Mouse (Mus musculus): ENCODE data around the gene Gpr150. TPM values are rescaled to one million over a fixed set of nuclear protein-coding genes. Genes with fewer than 3 reads are reported as not detected.

The Gpr150 gene
- total RNA-seq (2022), result not detected

GRCm38 (mm10) chr13:76056896-76057266 lies at the start of gene Gpr150:
Gene Gpr150 (minus strand): TSS chr13:76056996.
- no peak for DNase-seq (ENCODE audit: low spot score in 2 of 2)

GRCm38 (mm10) chr13:76101989-76102388 lies 45.2 kb upstream of the Gpr150 start:
- no peak for DNase-seq (ENCODE audit: low spot score in 2 of 2)

GRCm38 (mm10) chr13:76098493-76099303 lies 41.9 kb upstream of the Gpr150 start, which contains the start of the genes Arsk and Ttc37:
Gene Arsk (minus strand): TSS chr13:76098660.
Gene Ttc37 (plus strand): TSS chr13:76098734.
- peak; percentile 89 to 96 for DNase-seq (ENCODE audit: low spot score in 2 of 2)

- DNase-seq (ENCODE audit: low spot score in 2 of 2), result no peak
Measured at GRCm38 (mm10) chr13:76098116-76098492, 41.3 kb upstream of the Gpr150 start.

DNA sequence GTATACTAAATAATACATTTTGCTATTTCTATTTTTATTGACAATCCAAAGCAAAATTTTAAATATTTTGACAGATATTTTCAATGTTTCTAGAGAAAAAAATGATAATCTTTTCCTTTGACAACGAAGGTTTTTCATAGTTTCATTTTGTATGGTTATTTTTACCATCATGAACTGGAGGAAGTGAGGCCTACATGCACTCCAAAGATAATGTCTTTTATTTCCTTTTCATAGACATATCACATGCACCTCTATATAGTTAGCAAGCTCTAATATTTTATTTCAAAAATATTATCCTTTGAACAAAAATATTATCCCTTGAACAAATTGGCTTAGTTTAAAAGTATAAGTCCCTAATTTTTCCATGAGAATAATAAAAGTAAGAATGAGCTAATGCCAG lies 17.5 kb upstream of the Gpr150 start:
- no peak for DNase-seq (ENCODE audit: low spot score in 2 of 2)

DNA sequence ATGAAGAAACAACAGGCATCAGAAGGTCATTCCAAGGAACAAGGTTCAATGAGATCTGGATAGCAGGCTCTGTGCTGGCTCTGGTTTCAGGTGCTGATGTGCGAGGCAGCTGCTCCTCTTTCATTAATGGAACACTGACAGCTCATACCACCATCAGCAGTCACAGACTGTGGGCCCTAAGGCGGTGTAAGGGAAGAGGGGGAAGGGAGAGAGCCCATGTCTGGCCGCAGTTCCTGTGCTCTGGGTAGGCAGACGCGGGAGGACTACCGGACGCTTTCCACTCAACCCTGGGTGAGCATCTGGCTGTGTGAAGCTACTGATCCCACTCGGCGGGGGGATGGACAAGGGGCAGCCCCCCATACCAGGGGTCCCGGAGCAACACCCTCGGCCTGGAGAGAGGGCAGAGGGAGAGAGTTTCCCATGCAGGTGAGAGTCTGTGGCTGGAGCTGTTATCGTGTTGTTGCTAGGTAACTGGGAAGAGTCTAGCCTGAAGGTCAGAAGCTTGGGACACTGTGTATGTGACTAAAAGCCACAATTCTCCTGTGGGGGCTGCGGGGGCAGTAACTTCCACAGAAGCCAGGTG lies 7.7 kb upstream of the Gpr150 start:
- DNase-seq (ENCODE audit: low spot score in 2 of 2), result no peak

GRCm38 (mm10) chr13:76063548-76063947 lies 6.8 kb upstream of the Gpr150 start:
- DNase-seq (ENCODE audit: low spot score in 2 of 2), result no peak

DNA sequence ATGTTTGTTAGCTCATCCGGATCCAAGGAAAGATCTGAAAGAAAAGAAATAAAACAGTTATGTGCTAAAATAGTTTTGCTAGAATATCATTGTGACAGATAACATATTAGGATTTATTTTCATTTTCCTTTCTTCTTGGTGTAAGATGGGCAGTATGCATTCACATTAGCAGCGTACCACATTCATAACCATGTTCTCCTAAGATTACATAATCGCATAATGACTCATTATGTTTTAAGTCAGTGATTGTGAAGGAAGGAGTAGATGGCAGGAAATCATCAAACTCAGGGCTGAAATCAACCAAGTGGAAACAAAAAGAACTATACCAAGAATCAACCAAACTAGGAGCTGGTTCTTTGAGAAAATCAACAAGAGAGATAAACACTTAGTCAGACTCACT lies 5.8 kb upstream of the Gpr150 start:
- DNase-seq (ENCODE audit: low spot score in 2 of 2), result no peak

GRCm38 (mm10) chr13:76062126-76062525 lies 5.3 kb upstream of the Gpr150 start:
- DNase-seq (ENCODE audit: low spot score in 2 of 2), result no peak

DNA sequence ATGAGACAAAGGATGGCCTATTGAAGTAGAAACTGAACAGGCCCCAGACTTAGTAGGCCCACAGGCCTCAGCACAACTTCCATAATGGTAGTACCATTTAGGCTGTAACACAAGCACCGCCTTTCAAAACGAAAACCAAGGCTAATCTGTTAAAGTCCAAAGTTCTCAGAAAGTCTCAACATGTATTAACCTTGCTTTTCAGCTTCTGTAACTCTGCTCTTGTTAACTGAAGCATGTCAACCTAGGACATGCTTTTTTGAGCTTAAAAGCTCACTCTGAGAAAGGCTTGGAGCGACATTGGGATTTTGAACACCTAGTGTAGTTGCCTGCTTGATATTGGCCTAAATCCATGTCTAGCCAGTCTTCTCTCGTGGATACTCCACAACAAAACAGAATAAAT lies 2.8 kb upstream of the Gpr150 start:
- DNase-seq (ENCODE audit: low spot score in 2 of 2), result no peak

DNA sequence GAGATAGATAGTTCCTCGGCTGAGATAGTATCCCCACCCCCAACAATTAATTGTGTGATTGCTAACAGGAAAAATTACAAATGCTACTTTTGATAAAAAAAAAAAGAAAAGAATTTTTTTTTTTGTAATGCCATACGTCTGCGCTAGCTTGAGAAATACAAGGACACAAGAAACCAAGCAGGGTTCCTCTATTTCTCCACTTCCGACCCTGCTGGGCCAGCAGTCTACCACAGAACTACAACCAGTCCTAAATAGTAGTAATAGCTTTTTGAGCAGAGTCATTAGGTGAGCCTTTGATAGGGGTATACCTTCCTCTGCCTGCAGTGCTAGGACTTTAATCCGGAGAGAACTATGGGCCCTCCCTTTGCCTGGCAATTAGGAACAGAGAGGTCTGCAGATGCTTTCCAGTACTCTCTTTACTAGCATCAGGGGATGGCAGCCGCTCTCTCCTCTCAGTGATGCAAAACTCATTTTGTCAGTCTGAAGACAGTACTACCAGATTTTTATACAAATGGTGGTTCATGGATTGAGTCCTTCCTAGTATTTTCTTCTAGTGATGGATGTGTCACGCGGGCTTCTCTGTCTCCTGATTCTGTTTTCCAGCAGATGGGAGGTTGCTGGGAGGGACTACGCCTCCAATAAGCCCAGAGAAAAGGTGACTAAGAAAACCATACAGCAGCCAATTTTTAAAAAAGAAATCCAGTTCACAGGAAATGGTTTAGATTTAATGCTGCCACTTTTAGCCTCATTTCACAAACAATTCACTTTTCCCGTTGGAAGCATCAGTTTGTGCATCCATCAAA lies 672 bp upstream of the Gpr150 start:
- DNase-seq (ENCODE audit: low spot score in 2 of 2), result no peak

- DNase-seq (ENCODE audit: low spot score in 2 of 2), result peak; percentile 11 to 35
Measured at GRCm38 (mm10) chr13:76056261-76056724, 503 bp downstream of the Gpr150 start.

GRCm38 (mm10) chr13:76055391-76056232 lies 1.2 kb downstream of the Gpr150 start:
- DNase-seq (ENCODE audit: low spot score in 2 of 2), result no peak

DNA sequence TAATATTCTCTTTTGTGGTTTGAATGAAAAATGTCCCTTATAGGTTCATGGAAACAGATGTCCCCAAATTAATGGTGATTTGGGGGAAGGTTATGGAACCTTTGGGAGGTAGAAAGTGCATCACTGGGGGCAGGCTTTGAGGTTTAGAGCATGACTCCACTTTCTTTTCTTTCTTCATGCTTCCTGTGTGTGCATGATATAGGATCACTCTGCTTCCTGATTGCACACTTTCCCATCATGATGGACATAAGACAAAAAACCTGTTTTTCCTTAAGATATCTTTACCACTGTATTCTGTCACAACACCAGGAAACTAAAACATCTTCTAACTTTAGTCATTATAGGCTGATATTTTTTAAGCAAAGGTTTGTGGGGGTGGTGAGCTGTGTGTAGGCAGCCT lies 11.8 kb downstream of the Gpr150 start:
- no peak for DNase-seq (ENCODE audit: low spot score in 2 of 2)

DNA sequence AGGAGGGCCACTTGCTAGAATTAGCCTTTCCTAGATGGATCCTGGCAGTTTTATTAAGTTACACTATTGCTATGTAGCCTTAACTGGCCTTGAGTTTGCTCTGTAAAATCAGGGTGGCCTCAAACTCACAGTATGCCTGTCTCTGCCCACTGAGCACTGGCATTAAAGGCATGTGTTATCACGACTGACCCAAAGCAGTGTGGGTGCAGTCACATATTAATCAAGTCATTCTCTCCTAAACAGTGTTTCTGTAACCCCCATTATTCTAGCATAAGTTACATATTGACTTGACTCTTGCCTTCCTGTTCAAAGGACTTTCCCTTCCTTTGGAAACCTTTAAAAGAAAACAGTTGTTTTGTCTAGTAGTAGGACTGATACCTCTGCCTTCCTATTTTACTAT lies 14.3 kb downstream of the Gpr150 start:
- DNase-seq (ENCODE audit: low spot score in 2 of 2), result no peak

GRCm38 (mm10) chr13:76024588-76024987 lies 32.2 kb downstream of the Gpr150 start:
- DNase-seq (ENCODE audit: low spot score in 2 of 2), result no peak

- no peak for DNase-seq (ENCODE audit: low spot score in 2 of 2)
Measured at GRCm38 (mm10) chr13:76021782-76022181, 35.0 kb downstream of the Gpr150 start.

DNA sequence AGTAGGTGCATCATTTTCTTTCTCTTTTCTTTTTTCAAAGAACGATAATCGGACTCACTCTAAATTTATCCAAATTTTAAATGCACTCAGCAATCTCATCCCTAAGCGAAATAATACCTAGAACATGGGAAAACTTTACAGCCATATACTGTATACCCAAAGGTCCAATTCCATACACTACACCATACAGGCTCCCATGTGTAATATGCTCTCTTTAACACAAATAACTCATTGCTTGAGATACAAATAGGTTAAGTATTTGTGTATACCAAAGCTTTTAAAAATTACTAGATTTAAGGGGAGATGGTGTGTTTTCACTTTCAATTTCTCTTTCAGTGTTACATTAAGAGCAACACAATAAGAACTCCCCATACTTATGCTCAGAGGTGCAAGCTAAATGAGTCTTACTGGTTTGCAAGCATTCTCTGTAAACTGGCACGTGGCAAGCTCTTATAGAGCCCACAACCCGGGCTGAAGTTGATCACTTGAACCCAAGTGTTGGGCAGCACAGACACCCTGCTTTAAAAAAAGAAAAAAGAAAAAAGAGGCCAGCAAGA lies 37.9 kb downstream of the Gpr150 start:
- no peak for DNase-seq (ENCODE audit: low spot score in 2 of 2)

DNA sequence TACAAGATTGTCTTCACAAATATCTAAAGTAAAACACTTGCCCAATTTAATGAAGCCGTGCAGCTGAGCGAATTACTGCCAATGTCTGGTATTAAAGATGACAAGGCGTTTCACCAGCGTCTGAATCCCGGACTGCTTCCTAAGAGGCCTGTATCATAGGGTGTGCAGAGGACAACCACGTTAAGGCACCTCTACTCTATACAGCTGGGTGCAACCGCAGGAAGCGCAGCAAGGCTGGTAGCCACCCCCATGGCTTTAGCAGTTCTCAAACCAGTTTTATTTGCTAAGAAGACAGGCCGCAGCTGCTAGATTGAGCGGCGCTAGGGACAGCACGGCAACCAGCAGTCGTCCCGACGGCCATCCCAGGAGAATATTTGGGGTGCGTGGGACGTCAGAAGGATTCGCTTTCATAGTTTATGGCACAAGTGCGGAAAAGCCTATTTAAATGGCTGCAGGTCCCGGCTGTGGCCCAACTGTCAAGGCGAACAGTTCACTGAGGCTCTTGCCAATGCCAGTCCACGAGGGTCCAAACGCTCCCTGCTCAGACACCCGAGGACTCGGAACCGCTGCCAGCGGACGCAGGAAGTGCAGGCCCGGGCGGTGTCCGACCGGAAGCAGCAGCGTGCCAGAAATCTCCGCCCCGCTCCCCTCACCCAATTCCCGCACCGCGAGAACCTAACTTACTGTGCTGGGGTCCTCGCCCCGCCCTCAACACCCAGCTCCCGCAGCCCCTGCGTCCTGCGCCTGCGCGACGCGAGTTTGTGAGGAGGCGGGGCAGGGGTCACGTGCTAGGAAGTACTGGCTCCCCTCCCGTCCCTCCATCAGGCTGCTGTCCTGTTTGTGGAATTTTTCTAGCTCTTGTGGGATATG lies 38.6 kb downstream of the Gpr150 start, which contains the start of gene Rfesd:
Gene Rfesd, minus strand, starts transcription at position 746 of the 870 bp plus-strand sequence.
- DNase-seq (ENCODE audit: low spot score in 2 of 2), result peak; percentile 97 to 98

DNA sequence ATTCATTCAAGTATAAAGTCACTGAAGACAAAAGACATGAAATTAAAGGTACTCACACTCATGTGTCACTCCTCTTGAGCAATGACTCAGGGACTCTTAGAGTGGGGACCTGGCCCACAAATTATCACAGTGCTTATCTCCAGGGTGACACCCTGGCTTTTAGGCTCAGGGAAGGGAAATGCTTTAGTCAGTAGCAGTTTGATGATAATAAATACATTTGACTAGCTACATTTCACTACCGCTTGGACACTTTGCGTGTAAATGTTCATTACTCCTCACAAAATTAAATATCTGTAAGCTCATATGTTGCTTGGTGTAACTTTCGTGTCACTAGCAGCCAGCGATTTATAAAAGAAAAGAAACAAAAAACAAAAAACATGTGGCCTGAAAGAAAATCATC lies 39.3 kb downstream of the Gpr150 start:
- DNase-seq (ENCODE audit: low spot score in 2 of 2), result no peak
